Mouse (Mus musculus): ENCODE data around the gene Awat2.

DNA sequence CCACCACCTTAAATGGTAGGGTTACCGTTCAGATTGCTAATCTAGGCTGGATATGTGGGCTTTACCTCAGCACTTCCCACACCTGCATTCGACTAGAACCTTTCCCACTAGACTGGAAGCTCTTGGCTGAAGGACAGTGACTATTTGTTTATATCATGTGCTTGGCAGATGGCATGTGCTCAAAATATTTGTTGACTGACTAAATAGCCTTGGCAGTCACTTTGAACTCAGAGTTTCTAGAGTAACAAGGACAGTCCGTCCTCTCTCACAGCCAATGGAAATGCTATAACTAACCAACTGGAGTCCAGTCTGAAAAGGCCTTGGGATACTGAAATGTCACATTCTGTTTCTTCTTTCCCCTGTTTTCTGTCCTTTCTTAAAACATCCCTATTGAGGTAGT, 29.0 kb upstream of the Awat2 start:
- TF ChIP-seq CTCF (IDR thresholded peaks at IDR 0.05; ENCODE audit: insufficient read depth, low read length) (no peak), POLR2A (IDR thresholded peaks at IDR 0.05; ENCODE audit: borderline replicate concordance, extremely low read depth, low read depth, low read length) (no peak)

Data from lung, adult 2 months (tissue).